Mouse (Mus musculus): ENCODE measurements around the gene Vmn2r77. TPM values are rescaled to one million over a fixed set of nuclear protein-coding genes. Genes with fewer than 3 reads are reported as not detected.
"Not testable (repeated sequence)": the region's sequence is repeated elsewhere in the genome, so short reads cannot be mapped to it uniquely, and the experiment has no call there.

Vmn2r77 gene
- not detected in 2 replicates for polyA plus RNA-seq (2014; fragmentation: Nextera tagmentation; extraction: Ambion mirVana)

- Histone ChIP-seq H3K36me3 (ENCODE audit: control insufficient read depth, insufficient read depth, low read length) (no peaks in the 10 kb centered on the region), H3K4me2 (ENCODE audit: low read length) (no peak within 1 kb of the TSS)
- ATAC-seq = no peak
Observed at GRCm38 (mm10) chr7:86794727-86795126, at the start of gene Vmn2r77. Gene Vmn2r77, plus strand, starts transcription at chr7:86795027.

GRCm38 (mm10) chr7:86760751-86761150 lies 34.1 kb upstream of the Vmn2r77 start:
- Histone ChIP-seq H3K9me3 (replicated peaks; ENCODE audit: control insufficient read depth, low read length) (no peaks in the 10 kb centered on the region), H3K9ac (ENCODE audit: low read length) (no peak overlapping the region), H3K36me3 (ENCODE audit: control insufficient read depth, insufficient read depth, low read length) (no peaks in the 10 kb centered on the region), H3K4me1 (ENCODE audit: control insufficient read depth, insufficient read depth, low read length) (no peaks in the 10 kb centered on the region), H3K4me3 (ENCODE audit: low read depth, low read length) (no peak overlapping the region), H3K27me3 (replicated peaks; ENCODE audit: control insufficient read depth, insufficient read depth, low read length) (no peaks in the 10 kb centered on the region), H3K4me2 (ENCODE audit: low read length) (no peak overlapping the region), H3K27ac (ENCODE audit: low read depth, low read length) (no peak overlapping the region)
- DNase-seq (ENCODE audit: low spot score) = no peak
- no peak for ATAC-seq
- 88% methylated on average over 1 of the region's 1 CpGs for WGBS

More at GRCm38 (mm10) chr7:86794727-86795126, at the start of gene Vmn2r77:
- Histone ChIP-seq H3K27ac (ENCODE audit: low read depth, low read length) (no peak within 1 kb of the TSS), H3K9me3 (replicated peaks; ENCODE audit: control insufficient read depth, low read length) (no peaks in the 10 kb centered on the region), H3K27me3 (replicated peaks; ENCODE audit: control insufficient read depth, insufficient read depth, low read length) (no peaks in the 10 kb centered on the region), H3K9ac (ENCODE audit: low read length) (no peak within 1 kb of the TSS), H3K4me3 (ENCODE audit: low read depth, low read length) (no peak within 1 kb of the TSS), H3K4me1 (ENCODE audit: control insufficient read depth, insufficient read depth, low read length) (no peaks in the 10 kb centered on the region)
- DNase-seq (ENCODE audit: low spot score) = no peak

- no peak for ATAC-seq
Observed at GRCm38 (mm10) chr7:86764628-86765027, 30.2 kb upstream of the Vmn2r77 start.

GRCm38 (mm10) chr7:86771621-86772020 lies 23.2 kb upstream of the Vmn2r77 start:
- Histone ChIP-seq H3K4me1 (ENCODE audit: control insufficient read depth, insufficient read depth, low read length) (peaks cover 5% of the 10 kb centered on the region; the same call in 1 of the 2 replicates), H3K27me3 (replicated peaks; ENCODE audit: control insufficient read depth, insufficient read depth, low read length) (no peaks in the 10 kb centered on the region), H3K36me3 (ENCODE audit: control insufficient read depth, insufficient read depth, low read length) (no peaks in the 10 kb centered on the region), H3K9me3 (replicated peaks; ENCODE audit: control insufficient read depth, low read length) (no peaks in the 10 kb centered on the region), H3K4me3 (ENCODE audit: low read depth, low read length) (no peak overlapping the region), H3K4me2 (ENCODE audit: low read length) (no peak overlapping the region), H3K9ac (ENCODE audit: low read length) (no peak overlapping the region), H3K27ac (ENCODE audit: low read depth, low read length) (no peak overlapping the region)
- WGBS = 95% methylated on average over 3 of the region's 3 CpGs
- DNase-seq (ENCODE audit: low spot score) (no peak), ATAC-seq (no peak)

More at GRCm38 (mm10) chr7:86764628-86765027, 30.2 kb upstream of the Vmn2r77 start:
- H3K9ac ChIP-seq (ENCODE audit: low read length) = no peak overlapping the region
- no peaks in the 10 kb centered on the region for H3K4me1 ChIP-seq (ENCODE audit: control insufficient read depth, insufficient read depth, low read length)
- DNase-seq (ENCODE audit: low spot score) = no peak
- H3K4me3 ChIP-seq (ENCODE audit: low read depth, low read length) = no peak overlapping the region
- H3K36me3 ChIP-seq (ENCODE audit: control insufficient read depth, insufficient read depth, low read length) = no peaks in the 10 kb centered on the region
- no peak overlapping the region for H3K4me2 ChIP-seq (ENCODE audit: low read length)
- no peaks in the 10 kb centered on the region for H3K9me3 ChIP-seq (replicated peaks; ENCODE audit: control insufficient read depth, low read length)
- H3K27ac ChIP-seq (ENCODE audit: low read depth, low read length) = no peak overlapping the region
- no peaks in the 10 kb centered on the region for H3K27me3 ChIP-seq (replicated peaks; ENCODE audit: control insufficient read depth, insufficient read depth, low read length)

GRCm38 (mm10) chr7:86775617-86776325 lies 19.1 kb upstream of the Vmn2r77 start, which contains the start of gene Folh1:
Gene Folh1, minus strand, starts transcription at chr7:86775943.
- H3K4me1 ChIP-seq (ENCODE audit: control insufficient read depth, insufficient read depth, low read length) = peaks cover 5% of the 10 kb centered on the region; the same call in 1 of the 2 replicates
- no peaks in the 10 kb centered on the region for H3K27me3 ChIP-seq (replicated peaks; ENCODE audit: control insufficient read depth, insufficient read depth, low read length)
- DNase-seq (ENCODE audit: low spot score) (peak; percentile 69), ATAC-seq (peak; percentile 77)
- 7% methylated on average over 11 of the region's 11 CpGs for WGBS
- peak within 1 kb of the TSS; percentile 42 for H3K4me2 ChIP-seq (ENCODE audit: low read length)
- H3K36me3 ChIP-seq (ENCODE audit: control insufficient read depth, insufficient read depth, low read length) = no peaks in the 10 kb centered on the region
- no peaks in the 10 kb centered on the region for H3K9me3 ChIP-seq (replicated peaks; ENCODE audit: control insufficient read depth, low read length)
- no peak within 1 kb of the TSS for H3K9ac ChIP-seq (ENCODE audit: low read length)
- peak within 1 kb of the TSS; percentile 8; the same call in 1 of the 2 replicates for H3K4me3 ChIP-seq (ENCODE audit: low read depth, low read length)
- H3K27ac ChIP-seq (ENCODE audit: low read depth, low read length) = no peak within 1 kb of the TSS

- H3K27ac ChIP-seq (ENCODE audit: low read depth, low read length); H3K9me3 ChIP-seq (replicated peaks; ENCODE audit: control insufficient read depth, low read length); H3K4me3 ChIP-seq (ENCODE audit: low read depth, low read length); H3K36me3 ChIP-seq (ENCODE audit: control insufficient read depth, insufficient read depth, low read length); H3K4me1 ChIP-seq (ENCODE audit: control insufficient read depth, insufficient read depth, low read length); DNase-seq (ENCODE audit: low spot score); H3K27me3 ChIP-seq (replicated peaks; ENCODE audit: control insufficient read depth, insufficient read depth, low read length); H3K9ac ChIP-seq (ENCODE audit: low read length); H3K4me2 ChIP-seq (ENCODE audit: low read length); ATAC-seq: not testable (repeated sequence)
- 84% methylated on average over 3 of the region's 5 CpGs for WGBS
Observed at GRCm38 (mm10) chr7:86815241-86815640, 20.4 kb downstream of the Vmn2r77 start.

GRCm38 (mm10) chr7:86815716-86816115 lies 20.9 kb downstream of the Vmn2r77 start:
- H3K4me2 ChIP-seq (ENCODE audit: low read length); H3K4me1 ChIP-seq (ENCODE audit: control insufficient read depth, insufficient read depth, low read length); H3K9ac ChIP-seq (ENCODE audit: low read length); H3K4me3 ChIP-seq (ENCODE audit: low read depth, low read length); H3K36me3 ChIP-seq (ENCODE audit: control insufficient read depth, insufficient read depth, low read length); ATAC-seq; H3K27me3 ChIP-seq (replicated peaks; ENCODE audit: control insufficient read depth, insufficient read depth, low read length); H3K27ac ChIP-seq (ENCODE audit: low read depth, low read length); DNase-seq (ENCODE audit: low spot score); H3K9me3 ChIP-seq (replicated peaks; ENCODE audit: control insufficient read depth, low read length): not testable (repeated sequence)
- 80% methylated on average over 6 of the region's 6 CpGs for WGBS

- DNase-seq (ENCODE audit: low spot score) = no peak
Observed at GRCm38 (mm10) chr7:86816466-86816865, 21.6 kb downstream of the Vmn2r77 start.

More at GRCm38 (mm10) chr7:86816466-86816865, 21.6 kb downstream of the Vmn2r77 start:
- H3K4me3 ChIP-seq (ENCODE audit: low read depth, low read length) = no peak overlapping the region
- H3K9me3 ChIP-seq (replicated peaks; ENCODE audit: control insufficient read depth, low read length) = no peaks in the 10 kb centered on the region
- H3K27ac ChIP-seq (ENCODE audit: low read depth, low read length) = no peak overlapping the region
- H3K27me3 ChIP-seq (replicated peaks; ENCODE audit: control insufficient read depth, insufficient read depth, low read length) = no peaks in the 10 kb centered on the region
- H3K36me3 ChIP-seq (ENCODE audit: control insufficient read depth, insufficient read depth, low read length) = no peaks in the 10 kb centered on the region
- no peaks in the 10 kb centered on the region for H3K4me1 ChIP-seq (ENCODE audit: control insufficient read depth, insufficient read depth, low read length)
- no peak overlapping the region for H3K4me2 ChIP-seq (ENCODE audit: low read length)
- WGBS = 74% methylated on average over 1 of the region's 1 CpGs
- ATAC-seq = no peak
- no peak overlapping the region for H3K9ac ChIP-seq (ENCODE audit: low read length)
